Mouse (Mus musculus) G1E (cell line): Measurements from ENCODE around the gene Acap3. TPM values are rescaled to one million over a fixed set of nuclear protein-coding genes. Genes with fewer than 3 reads are reported as not detected.

Experiments
- ATAC-seq: 2 replicates; pipeline ENCODE4 v1.8.0; 2016; ENCODE audit warnings: mild to moderate bottlenecking; ENCODE audit not compliant: insufficient number of reproducible peaks, poor library complexity, low FRiP score, severe bottlenecking; ENCODE audit errors: extremely low read depth
- DNase-seq: peaks from one replicate; pipeline ENCODE4 v3.0.0; 2012; ENCODE audit warnings: low spot score
- H3K27me3 ChIP-seq: 2 replicates; pipeline ENCODE4 v1.6.1; 2012; ENCODE audit warnings: mild to moderate bottlenecking, low read length, inconsistent platforms; ENCODE audit not compliant: insufficient read depth
- H3K36me3 ChIP-seq: replicated peaks from 2 replicates; pipeline ENCODE3; 2012; ENCODE audit warnings: mild to moderate bottlenecking, inconsistent platforms
- H3K4me1 ChIP-seq: 2 replicates; pipeline ENCODE4 v1.6.1; 2012; ENCODE audit warnings: low read depth, low read length, inconsistent platforms, mixed read lengths; ENCODE audit not compliant: insufficient read depth
- H3K4me3 ChIP-seq: 2 replicates; pipeline ENCODE4 v1.5.1; 2012; ENCODE audit warnings: low read depth, mild to moderate bottlenecking, inconsistent platforms, low read length, moderate library complexity, mixed read lengths
- H3K9me3 ChIP-seq: replicated peaks from 2 replicates; pipeline ENCODE4 v1.6.1; 2012; ENCODE audit warnings: inconsistent platforms
- CTCF ChIP-seq: IDR thresholded peaks from 2 replicates; pipeline ENCODE4 v1.5.1; 2012; ENCODE audit warnings: low read depth, low read length, inconsistent platforms, mixed read lengths
- GATA1 ChIP-seq: IDR thresholded peaks from 2 replicates; pipeline ENCODE4 v1.6.1; 2012; ENCODE audit warnings: borderline replicate concordance, low read length, inconsistent platforms, mixed read lengths
- GATA2 ChIP-seq: IDR thresholded peaks from 2 replicates; pipeline ENCODE4 v1.6.1; 2012; ENCODE audit warnings: low read depth, low read length, inconsistent platforms, borderline replicate concordance
- POLR2AphosphoS5 ChIP-seq: IDR thresholded peaks from 2 replicates; pipeline ENCODE4 v1.6.1; 2012; ENCODE audit warnings: low read depth, low read length, inconsistent platforms; ENCODE audit not compliant: insufficient replicate concordance
- TAL1 ChIP-seq: conservative IDR thresholded peaks from 2 replicates; pipeline ENCODE4 v1.6.1; 2012; ENCODE audit warnings: low read depth, low read length, inconsistent platforms, mixed read lengths
- polyA plus RNA-seq: library from polyadenylated mRNA; stranded (reverse); fragments of >175 nt; gene quantifications from 2 replicates; pipeline ENCODE4 v1.2.3, GENCODE M21; 2012
- total RNA-seq, 2 experiments: library from RNA; stranded (forward) in 1 of 2; stranded (reverse) in 1 of 2; fragments of 200-1000 nt in 1 of 2; fragments of >200 nt in 1 of 2; fragmentation: Nextera tagmentation in 1 of 2; gene quantifications; 2 replicates each; pipeline ENCODE4 v1.2.3; 2014 to 2017

The Acap3 gene
- total and polyA plus RNA-seq, 3 experiments = 12.4 to 31.0 (median 19.9) TPM

DNA sequence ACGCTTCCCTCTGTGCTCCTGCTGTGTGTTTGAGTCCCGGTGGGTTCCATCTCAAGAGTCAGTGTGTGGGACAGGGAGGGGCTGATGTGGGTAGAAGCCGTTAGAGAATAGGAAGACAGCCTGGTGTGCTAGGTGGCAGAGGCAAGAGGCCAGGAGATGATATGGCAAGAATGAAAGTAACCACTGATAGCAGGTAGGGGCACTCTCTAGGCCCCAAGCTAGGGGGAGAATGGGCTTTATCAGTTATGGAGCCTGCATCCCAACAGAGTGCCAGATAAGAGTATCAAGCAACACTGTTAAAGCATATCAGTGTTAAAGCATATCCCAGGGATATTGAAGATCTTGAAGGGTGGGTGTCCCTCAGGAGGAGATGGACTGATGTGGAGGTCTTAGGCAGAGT, 34.7 kb upstream of the Acap3 start:
- ATAC-seq = no peak
- no peaks in the 10 kb centered on the region for H3K27me3 ChIP-seq
- TF ChIP-seq GATA2 (no peak), TAL1 (no peak), GATA1 (no peak), CTCF (no peak), POLR2AphosphoS5 (no peak)
- no peak for DNase-seq
- H3K36me3 ChIP-seq = peaks cover 100% of the 10 kb centered on the region
- H3K4me3 ChIP-seq = peak overlapping the region; percentile 24; the same call in 1 of the 2 replicates
- peaks cover 23% of the 10 kb centered on the region for H3K4me1 ChIP-seq
- no peaks in the 10 kb centered on the region for H3K9me3 ChIP-seq

DNA sequence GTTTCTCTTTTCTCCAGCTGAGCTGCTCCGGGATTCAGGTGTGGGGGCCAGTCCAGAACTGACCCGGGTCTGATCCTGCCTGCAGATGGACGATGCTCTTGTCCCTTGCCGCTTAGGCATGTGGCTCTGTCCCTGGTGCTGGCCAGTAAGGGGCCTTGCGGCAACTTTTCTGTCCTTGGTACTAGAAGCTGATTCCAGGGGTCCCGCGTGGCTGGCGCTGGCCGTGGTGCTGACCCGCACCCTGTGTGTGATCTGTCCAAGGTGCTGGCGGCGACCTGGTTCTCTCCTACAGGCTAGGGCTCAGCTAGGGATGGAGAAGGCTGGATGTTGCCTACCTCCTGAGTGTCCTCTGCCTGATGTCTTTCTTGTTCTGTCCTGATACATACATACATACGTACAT, 32.3 kb upstream of the Acap3 start:
- DNase-seq = peak; percentile 60
- Histone ChIP-seq H3K9me3 (no peaks in the 10 kb centered on the region), H3K36me3 (peaks cover 99% of the 10 kb centered on the region), H3K4me3 (no peak overlapping the region), H3K4me1 (peaks cover 22% of the 10 kb centered on the region), H3K27me3 (no peaks in the 10 kb centered on the region)
- no peak; the same call in 1 of the 2 replicates for ATAC-seq
- no peak for TF ChIP-seq POLR2AphosphoS5
- no peak for TF ChIP-seq TAL1
- no peak for TF ChIP-seq CTCF
- TF ChIP-seq GATA2 = no peak
- no peak for TF ChIP-seq GATA1

DNA sequence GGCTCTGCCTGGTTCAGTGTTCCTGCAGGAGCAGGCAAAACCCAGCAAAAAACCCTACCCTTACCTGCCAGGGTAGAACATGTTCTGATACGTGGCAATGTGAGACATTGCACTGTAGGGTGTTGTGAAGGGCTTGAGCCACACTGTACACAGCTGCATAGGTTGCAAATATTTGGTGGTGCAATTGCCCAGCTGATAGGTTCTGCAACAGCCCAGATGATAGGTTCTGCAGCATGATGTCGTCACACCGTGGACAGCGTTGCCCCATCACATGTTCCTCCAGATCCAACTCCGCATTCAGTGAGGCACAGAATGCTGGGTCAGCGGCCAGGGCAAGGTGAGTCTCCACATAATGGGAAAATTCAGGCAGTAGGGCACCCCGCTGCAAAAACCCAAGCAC, 29.8 kb upstream of the Acap3 start:
- no peak for ATAC-seq

DNA sequence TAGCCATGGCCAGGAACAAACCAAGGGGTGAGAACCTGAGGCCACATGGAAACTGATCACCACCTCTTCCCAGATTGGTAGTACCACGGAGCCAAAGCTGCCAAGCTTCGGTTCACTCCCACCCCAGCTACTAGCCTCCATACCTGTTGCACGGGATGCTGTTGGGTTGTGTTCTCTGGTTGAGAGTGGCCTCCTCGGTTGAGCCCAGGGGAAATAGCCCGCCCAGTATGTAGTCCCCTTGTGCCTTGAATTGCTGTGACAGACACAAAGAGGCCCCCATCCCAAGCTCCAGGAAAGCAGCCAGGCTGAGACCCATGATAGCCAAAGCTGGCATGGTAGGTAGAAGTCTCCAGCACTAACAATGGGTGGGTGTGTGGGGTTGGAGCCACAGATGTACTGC, 28.6 kb upstream of the Acap3 start, which contains the start of gene Tas1r3:
Gene Tas1r3, minus strand, starts transcription at position 362 of the 400 bp plus-strand sequence.
- Histone ChIP-seq H3K4me1 (peaks cover under 1% of the 10 kb centered on the region; the same call in 1 of the 2 replicates), H3K36me3 (peaks cover 97% of the 10 kb centered on the region), H3K27me3 (no peaks in the 10 kb centered on the region), H3K9me3 (no peaks in the 10 kb centered on the region), H3K4me3 (no peak within 1 kb of the TSS)
- TF ChIP-seq POLR2AphosphoS5 = no peak
- no peak for TF ChIP-seq GATA2
- TF ChIP-seq CTCF = no peak
- no peak for TF ChIP-seq TAL1
- no peak for TF ChIP-seq GATA1
- no peak for DNase-seq
- no peak for ATAC-seq

More for the DNA sequence above, 29.8 kb upstream of the Acap3 start:
- TF ChIP-seq TAL1 (no peak), GATA2 (no peak), CTCF (no peak), GATA1 (no peak), POLR2AphosphoS5 (no peak)
- no peaks in the 10 kb centered on the region for H3K27me3 ChIP-seq
- DNase-seq = no peak
- no peak overlapping the region for H3K4me3 ChIP-seq
- H3K4me1 ChIP-seq = peaks cover 6% of the 10 kb centered on the region
- no peaks in the 10 kb centered on the region for H3K9me3 ChIP-seq
- H3K36me3 ChIP-seq = peaks cover 99% of the 10 kb centered on the region

DNA sequence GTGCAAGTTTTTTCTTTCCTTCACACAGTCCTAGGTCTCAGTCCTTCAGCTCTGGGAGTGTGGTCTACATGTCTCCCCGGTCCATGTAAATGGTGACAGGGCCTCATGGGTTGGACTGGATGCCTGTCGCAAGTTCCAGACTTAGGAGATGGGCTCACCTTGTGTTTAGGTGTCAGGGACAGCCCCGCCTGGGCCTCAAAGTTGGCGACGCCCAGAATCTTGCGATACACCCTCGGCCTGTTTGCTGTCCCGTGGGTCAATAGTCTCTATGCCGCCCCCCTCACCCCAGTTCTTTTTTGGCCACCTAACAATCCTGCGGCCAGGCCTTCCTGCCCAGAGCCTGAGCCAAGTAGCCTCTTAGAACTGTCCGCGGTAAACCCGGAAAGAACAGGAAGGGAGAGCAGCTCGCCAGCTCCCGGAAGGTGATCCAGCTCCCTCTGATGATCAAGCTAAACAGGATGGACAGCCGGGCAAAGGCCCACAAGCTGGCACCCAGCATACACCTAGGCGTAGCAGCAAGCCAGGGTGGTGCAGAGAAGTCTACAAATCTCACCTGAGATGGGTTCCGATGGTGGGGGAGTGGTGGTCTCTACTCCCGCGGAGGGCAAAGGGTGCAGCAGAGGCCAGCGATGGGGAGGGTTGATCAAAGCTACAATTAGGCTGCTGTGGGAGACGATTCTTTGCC, 22.9 kb upstream of the Acap3 start:
- TF ChIP-seq POLR2AphosphoS5 (no peak), CTCF (no peak), GATA2 (no peak), TAL1 (no peak), GATA1 (no peak)
- no peaks in the 10 kb centered on the region for H3K27me3 ChIP-seq
- H3K4me1 ChIP-seq = peaks cover 33% of the 10 kb centered on the region
- peak overlapping the region; percentile 77 for H3K4me3 ChIP-seq
- ATAC-seq = 0 out of 2 replicates have a peak, but pooled peaks have one; percentile 5
- DNase-seq = peak; percentile 42
- no peaks in the 10 kb centered on the region for H3K9me3 ChIP-seq
- H3K36me3 ChIP-seq = peaks cover 68% of the 10 kb centered on the region

DNA sequence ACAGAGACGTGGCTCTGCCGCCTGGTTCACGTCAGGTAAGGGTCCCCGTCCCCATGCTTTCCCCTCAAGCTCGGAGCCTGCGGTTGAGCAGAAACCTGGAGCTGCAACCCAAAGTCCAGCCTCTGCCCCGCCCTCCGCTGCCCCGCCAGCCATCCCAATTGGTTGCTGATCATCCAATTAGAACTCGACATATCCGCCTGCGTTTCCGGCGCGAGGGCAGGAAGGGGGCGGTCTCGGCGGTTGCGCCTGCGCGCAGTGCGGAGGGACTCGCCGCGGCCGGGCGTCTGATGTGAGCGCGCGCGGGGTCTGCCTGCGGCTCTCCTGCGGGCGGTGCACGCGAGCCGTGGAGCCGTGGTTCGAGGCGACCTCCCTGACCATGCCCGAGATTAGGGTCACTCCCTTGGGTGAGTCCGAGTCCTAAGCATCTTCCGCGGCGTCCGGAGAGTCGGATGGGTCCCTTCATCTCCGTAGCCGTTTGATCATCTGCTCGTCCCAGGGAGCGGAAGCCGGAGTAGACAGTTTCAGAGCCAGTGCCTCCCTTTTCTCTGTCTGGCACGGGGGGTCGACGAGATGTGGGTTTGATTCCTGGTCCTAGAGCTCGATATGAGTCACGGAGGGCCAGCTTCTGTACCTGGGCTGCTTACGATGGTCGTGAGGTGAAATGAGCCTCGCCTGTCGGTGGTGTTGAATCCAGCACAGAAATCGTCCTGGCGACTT, 22.1 kb upstream of the Acap3 start, which contains the start of the genes Cptp and Ints11:
Gene Cptp, minus strand, starts transcription at position 124 of the 717 bp plus-strand sequence.
Gene Ints11, plus strand, starts transcription at position 230 of the 717 bp plus-strand sequence.
- ATAC-seq (peak; percentile 100), DNase-seq (peak; percentile 100)
- peaks cover 33% of the 10 kb centered on the region for H3K4me1 ChIP-seq
- H3K9me3 ChIP-seq = no peaks in the 10 kb centered on the region
- H3K36me3 ChIP-seq = peaks cover 68% of the 10 kb centered on the region
- TF ChIP-seq POLR2AphosphoS5 (no peak), GATA2 (no peak)
- no peaks in the 10 kb centered on the region for H3K27me3 ChIP-seq
- peak within 1 kb of the TSS; percentile 77 for H3K4me3 ChIP-seq
